Mouse (Mus musculus): ENCODE measurements around the gene Parg. TPM values are rescaled to one million over a fixed set of nuclear protein-coding genes. Genes with fewer than 3 reads are reported as not detected.

The Parg gene
- 19.6 and 20.3 TPM in 2 replicates for polyA plus RNA-seq (2012; rRNA removed)

DNA sequence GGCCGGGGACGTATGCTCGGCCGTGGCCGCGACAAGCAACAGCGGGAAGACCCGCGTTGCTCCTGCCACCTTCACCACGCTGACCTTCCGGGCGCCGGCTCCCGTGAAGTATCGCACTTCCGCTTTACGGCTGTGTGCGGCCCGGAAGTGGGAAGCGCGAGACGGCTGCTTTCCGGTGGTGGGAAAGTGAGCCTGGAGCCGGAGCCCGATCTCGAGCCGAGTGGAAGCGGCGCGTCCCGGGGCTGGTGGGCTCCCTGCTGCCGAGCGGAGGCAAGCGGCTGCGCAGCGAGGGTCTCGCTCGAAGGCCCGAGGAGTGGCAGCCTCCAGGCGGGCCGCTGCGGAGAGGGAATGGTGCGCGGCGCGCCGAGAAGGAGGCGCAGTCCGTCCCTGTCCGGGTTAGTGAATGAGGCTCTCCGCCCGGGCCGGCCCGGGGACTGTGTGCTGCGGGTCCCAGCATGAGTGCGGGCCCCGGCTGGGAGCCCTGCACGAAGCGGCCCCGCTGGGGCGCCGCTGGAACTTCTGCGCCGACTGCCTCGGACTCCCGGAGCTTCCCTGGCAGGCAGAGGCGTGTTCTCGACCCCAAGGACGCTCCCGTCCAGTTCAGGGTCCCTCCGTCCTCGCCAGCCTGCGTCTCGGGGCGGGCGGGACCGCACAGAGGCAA is at the start of gene Parg, which contains the start of gene Timm23:
Gene Parg, plus strand, starts transcription at position 159 of the 661 bp plus-strand sequence.
Gene Timm23, minus strand, starts transcription at position 108 of the 661 bp plus-strand sequence.

DNA sequence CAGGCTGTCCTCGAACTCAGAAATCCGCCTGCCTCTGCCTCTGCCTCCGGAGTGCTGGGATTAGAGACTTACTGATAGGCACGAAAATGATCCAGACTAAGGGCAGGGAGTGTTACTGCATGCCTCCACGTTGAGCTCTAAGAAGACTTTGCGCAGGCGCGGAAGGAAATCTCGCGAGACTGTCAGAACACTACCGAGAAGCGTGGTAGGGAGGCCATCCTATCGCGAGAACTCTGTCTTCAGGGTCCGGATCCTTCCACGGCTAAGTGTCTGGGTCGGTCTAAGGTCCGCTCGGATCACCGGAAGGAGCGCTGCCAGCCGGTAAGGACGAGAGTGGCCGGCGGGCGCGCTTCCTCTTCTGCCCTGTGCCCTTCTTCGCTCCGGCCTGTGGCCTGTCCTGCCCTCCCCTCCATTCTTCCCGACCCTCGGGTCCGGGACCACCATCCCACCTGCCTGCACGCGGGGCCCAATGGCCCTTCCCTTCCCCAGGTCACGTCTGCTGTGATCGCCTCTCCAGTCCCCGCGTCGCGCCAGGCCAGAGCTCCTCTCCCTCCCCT is 42.0 kb upstream of the Parg start, which contains the start of gene Ncoa4:
Gene Ncoa4, plus strand, starts transcription at position 176 of the 557 bp plus-strand sequence.

DNA sequence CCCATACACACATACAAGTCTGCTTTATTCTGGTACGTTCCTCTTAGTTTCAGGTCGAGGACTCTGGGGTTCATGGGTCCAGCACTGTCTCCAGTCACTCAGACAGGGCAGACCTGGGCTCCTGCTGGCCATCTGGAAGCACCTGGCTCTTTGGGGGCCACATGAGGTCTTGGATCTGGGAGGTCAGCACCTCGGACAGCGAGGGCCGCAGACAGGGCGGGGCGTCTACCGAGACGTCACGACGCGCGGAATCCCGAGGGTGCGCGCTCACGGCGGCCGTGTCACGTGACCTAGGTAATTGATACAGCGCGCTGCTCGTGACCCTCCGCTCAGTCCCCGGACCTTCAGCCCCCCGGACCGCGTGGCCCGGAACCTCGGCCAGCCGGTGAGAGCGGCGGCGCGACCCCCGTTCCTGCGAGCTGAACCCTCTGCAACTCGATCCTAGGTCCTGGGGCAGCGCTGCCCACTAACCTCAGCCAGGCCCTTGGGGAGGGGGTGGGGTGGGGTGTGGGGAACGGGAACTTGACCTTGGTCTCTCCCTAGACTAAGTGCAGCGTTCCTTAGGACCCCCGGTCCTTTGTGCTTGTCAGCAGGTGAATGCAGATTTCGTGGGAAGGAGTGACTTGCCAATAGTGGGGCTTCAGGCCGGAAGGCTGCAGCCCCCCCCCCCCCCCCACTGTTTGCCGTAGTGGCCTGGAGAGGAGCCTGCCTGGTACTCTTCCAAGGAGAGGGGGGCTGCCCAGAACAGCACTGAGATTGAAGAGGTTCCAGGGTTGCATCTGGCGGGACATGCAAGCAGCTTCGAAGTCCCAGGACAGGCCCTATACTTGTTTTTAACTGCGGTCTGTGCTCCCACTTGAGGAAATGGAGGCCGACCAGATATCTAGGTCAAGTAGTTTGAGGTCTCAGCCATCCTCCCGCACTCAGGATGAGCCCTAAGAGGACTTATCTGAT is 120.3 kb downstream of the Parg start, which contains the start of gene Ogdhl:
Gene Ogdhl, plus strand, starts transcription at position 288 of the 954 bp plus-strand sequence.

Other genes with a start within 250 kb of the Parg start
- 0.28 and 0.36 TPM in 2 replicates for gene Galnt15, start 173.0 kb upstream of the Parg start, polyA plus RNA-seq (2012; rRNA removed)
- gene Oxnad1, start 116.6 kb upstream of the Parg start, polyA plus RNA-seq (2012; rRNA removed), result 23.7 and 30.7 TPM in 2 replicates
- gene Dph3, start 116.2 kb upstream of the Parg start, polyA plus RNA-seq (2012; rRNA removed), result 41.7 and 46.9 TPM in 2 replicates
- gene Msmb, start 59.9 kb upstream of the Parg start, polyA plus RNA-seq (2012; rRNA removed), result not detected in 2 replicates
- 47.1 and 54.4 TPM in 2 replicates for gene Ncoa4, start 42.1 kb upstream of the Parg start, polyA plus RNA-seq (2012; rRNA removed)
- 159 and 162 TPM in 2 replicates for gene Timm23, start 51 bp upstream of the Parg start, polyA plus RNA-seq (2012; rRNA removed)
- 18.2 and 20.8 TPM in 2 replicates for gene Ogdhl, start 120.1 kb downstream of the Parg start, polyA plus RNA-seq (2012; rRNA removed)
- 0.44 and 0.55 TPM in 2 replicates for gene 1700024G13Rik, start 186.4 kb downstream of the Parg start, polyA plus RNA-seq (2012; rRNA removed)

All from central nervous system, embryonic 14 days (tissue).